Mouse (Mus musculus) liver, embryonic 12.5 days (tissue): ENCODE results near the gene Rpusd4. TPM values are rescaled to one million over a fixed set of nuclear protein-coding genes. Genes with fewer than 3 reads are reported as not detected.

Experiments
- ATAC-seq: fragments of 200-750 bp; cut with Nextera tagmentation; 2 replicates; pipeline ENCODE4 v1.8.0; 2017; ENCODE audit warnings: moderate number of reproducible peaks, mild to moderate bottlenecking, moderate library complexity
- H3K27ac ChIP-seq: fragments of 300-500 bp; sonication (generic); 2 replicates; pipeline ENCODE4 v1.5.1; 2016; ENCODE audit warnings: mild to moderate bottlenecking
- H3K27me3 ChIP-seq: fragments of 300-500 bp; sonication (generic); replicated peaks from 2 replicates; pipeline ENCODE4 v1.6.1; 2016; ENCODE audit warnings: mild to moderate bottlenecking, moderate library complexity
- H3K36me3 ChIP-seq: fragments of 300-500 bp; sonication (generic); 2 replicates; pipeline ENCODE4 v1.6.1; 2016; ENCODE audit warnings: mild to moderate bottlenecking, moderate library complexity
- H3K4me1 ChIP-seq: fragments of 300-500 bp; sonication (generic); 2 replicates; pipeline ENCODE4 v1.6.1; 2016
- H3K4me2 ChIP-seq: fragments of 300-500 bp; sonication (generic); 2 replicates; pipeline ENCODE4 v1.6.1; 2016; ENCODE audit warnings: mild to moderate bottlenecking, moderate library complexity
- H3K4me3 ChIP-seq: fragments of 300-500 bp; sonication (generic); 2 replicates; pipeline ENCODE4 v1.5.1; 2016; ENCODE audit warnings: mild to moderate bottlenecking, moderate library complexity
- H3K9ac ChIP-seq: fragments of 300-500 bp; sonication (generic); 2 replicates; pipeline ENCODE4 v1.6.1; 2016; ENCODE audit warnings: mild to moderate bottlenecking, moderate library complexity
- H3K9me3 ChIP-seq: fragments of 300-500 bp; sonication (generic); replicated peaks from 2 replicates; pipeline ENCODE4 v1.6.1; 2016; ENCODE audit warnings: mild to moderate bottlenecking, moderate library complexity
- WGBS: fragments of 180-500 bp; shearing (Covaris S2); methylation state at CpG from one replicate; pipeline ENCODE4 v1.1.7; 2016; ENCODE audit not compliant: insufficient replicate concordance; 5-methylcytosine and 5-hydroxymethylcytosine counted together
- polyA plus RNA-seq: library from polyadenylated mRNA; unstranded; fragments of >200 nt; fragmentation: Nextera tagmentation; extraction: Ambion mirVana; gene quantifications from 2 replicates; pipeline ENCODE4 v1.2.1, GENCODE M21; 2016

The Rpusd4 gene
- polyA plus RNA-seq, 1 experiment from 2014 or later, result 20.7 TPM

GRCm38 (mm10) chr9:35290417-35290816 is 22.8 kb downstream of the Rpusd4 start:
- peaks cover 4% of the 10 kb centered on the region; the same call in 1 of the 2 replicates for H3K4me1 ChIP-seq
- no peak overlapping the region for H3K27ac ChIP-seq
- no peaks in the 10 kb centered on the region; the same call in 1 of the 2 replicates for H3K27me3 ChIP-seq
- no peak for ATAC-seq
- H3K9ac ChIP-seq, result no peak overlapping the region
- no peaks in the 10 kb centered on the region for H3K36me3 ChIP-seq
- H3K4me3 ChIP-seq, result no peak overlapping the region
- WGBS, result 73% methylated on average over 3 of the region's 3 CpGs
- no peaks in the 10 kb centered on the region for H3K9me3 ChIP-seq
- no peak overlapping the region for H3K4me2 ChIP-seq

- WGBS, result 30% methylated on average over 4 of the region's 4 CpGs
- Histone ChIP-seq H3K9ac (no peak overlapping the region), H3K4me1 (peaks cover 4% of the 10 kb centered on the region; the same call in 1 of the 2 replicates), H3K4me2 (no peak overlapping the region), H3K4me3 (no peak overlapping the region), H3K9me3 (no peaks in the 10 kb centered on the region), H3K27me3 (no peaks in the 10 kb centered on the region; the same call in 1 of the 2 replicates), H3K27ac (no peak overlapping the region), H3K36me3 (no peaks in the 10 kb centered on the region)
- no peak for ATAC-seq
Observed at GRCm38 (mm10) chr9:35290916-35291315, 23.3 kb downstream of the Rpusd4 start.

- Histone ChIP-seq H3K4me2 (no peak overlapping the region), H3K27me3 (no peaks in the 10 kb centered on the region; the same call in 1 of the 2 replicates), H3K4me3 (no peak overlapping the region), H3K9ac (no peak overlapping the region), H3K27ac (no peak overlapping the region), H3K36me3 (no peaks in the 10 kb centered on the region), H3K9me3 (no peaks in the 10 kb centered on the region), H3K4me1 (peaks cover 4% of the 10 kb centered on the region; the same call in 1 of the 2 replicates)
- ATAC-seq, result no peak
- WGBS, result 71% methylated on average over 5 of the region's 5 CpGs
Observed at GRCm38 (mm10) chr9:35293465-35293864, 25.8 kb downstream of the Rpusd4 start.

GRCm38 (mm10) chr9:35297791-35298190 is 30.1 kb downstream of the Rpusd4 start:
- no peak overlapping the region for H3K27ac ChIP-seq
- no peaks in the 10 kb centered on the region for H3K27me3 ChIP-seq
- H3K4me3 ChIP-seq, result no peak overlapping the region
- no peak overlapping the region for H3K9ac ChIP-seq
- H3K4me1 ChIP-seq, result no peaks in the 10 kb centered on the region
- no peak overlapping the region for H3K4me2 ChIP-seq
- H3K36me3 ChIP-seq, result no peaks in the 10 kb centered on the region
- H3K9me3 ChIP-seq, result no peaks in the 10 kb centered on the region
- no peak for ATAC-seq

GRCm38 (mm10) chr9:35302172-35302571 is 34.5 kb downstream of the Rpusd4 start:
- Histone ChIP-seq H3K27me3 (no peaks in the 10 kb centered on the region), H3K36me3 (no peaks in the 10 kb centered on the region), H3K27ac (no peak overlapping the region), H3K9ac (no peak overlapping the region), H3K4me1 (no peaks in the 10 kb centered on the region), H3K9me3 (no peaks in the 10 kb centered on the region), H3K4me3 (no peak overlapping the region), H3K4me2 (no peak overlapping the region)
- no peak for ATAC-seq
- WGBS, result 80% methylated on average over 3 of the region's 3 CpGs

- no peaks in the 10 kb centered on the region for H3K9me3 ChIP-seq
- ATAC-seq, result no peak
- no peaks in the 10 kb centered on the region for H3K27me3 ChIP-seq
- no peak overlapping the region for H3K9ac ChIP-seq
- 58% methylated on average over 7 of the region's 7 CpGs for WGBS
- no peak overlapping the region for H3K4me2 ChIP-seq
- H3K27ac ChIP-seq, result no peak overlapping the region
- H3K4me1 ChIP-seq, result no peaks in the 10 kb centered on the region
- no peaks in the 10 kb centered on the region for H3K36me3 ChIP-seq
- no peak overlapping the region for H3K4me3 ChIP-seq
Observed at GRCm38 (mm10) chr9:35307461-35307860, 39.8 kb downstream of the Rpusd4 start.

GRCm38 (mm10) chr9:35310377-35310776 is 42.7 kb downstream of the Rpusd4 start:
- H3K9me3 ChIP-seq, result no peaks in the 10 kb centered on the region
- 74% methylated on average over 6 of the region's 6 CpGs for WGBS
- ATAC-seq, result no peak
- no peak overlapping the region for H3K4me3 ChIP-seq
- H3K9ac ChIP-seq, result no peak overlapping the region
- no peaks in the 10 kb centered on the region for H3K36me3 ChIP-seq
- H3K27me3 ChIP-seq, result no peaks in the 10 kb centered on the region
- H3K27ac ChIP-seq, result no peak overlapping the region
- no peaks in the 10 kb centered on the region for H3K4me1 ChIP-seq
- no peak overlapping the region for H3K4me2 ChIP-seq

GRCm38 (mm10) chr9:35312516-35312915 is 44.9 kb downstream of the Rpusd4 start:
- H3K27ac ChIP-seq, result no peak overlapping the region
- no peak for ATAC-seq

GRCm38 (mm10) chr9:35313601-35314000 is 45.9 kb downstream of the Rpusd4 start:
- H3K27ac ChIP-seq, result no peak overlapping the region
- H3K27me3 ChIP-seq, result no peaks in the 10 kb centered on the region
- H3K9me3 ChIP-seq, result no peaks in the 10 kb centered on the region
- WGBS, result 26% methylated on average over 4 of the region's 4 CpGs
- no peak overlapping the region for H3K9ac ChIP-seq
- no peak overlapping the region for H3K4me2 ChIP-seq
- no peaks in the 10 kb centered on the region for H3K4me1 ChIP-seq
- no peaks in the 10 kb centered on the region for H3K36me3 ChIP-seq
- no peak overlapping the region for H3K4me3 ChIP-seq
- no peak for ATAC-seq

More at GRCm38 (mm10) chr9:35312516-35312915, 44.9 kb downstream of the Rpusd4 start:
- 68% methylated on average over 3 of the region's 3 CpGs for WGBS
- Histone ChIP-seq H3K4me1 (no peaks in the 10 kb centered on the region), H3K4me2 (no peak overlapping the region), H3K9ac (no peak overlapping the region), H3K4me3 (no peak overlapping the region), H3K36me3 (no peaks in the 10 kb centered on the region), H3K27me3 (no peaks in the 10 kb centered on the region), H3K9me3 (no peaks in the 10 kb centered on the region)

- Histone ChIP-seq H3K9me3 (no peaks in the 10 kb centered on the region), H3K27me3 (no peaks in the 10 kb centered on the region), H3K27ac (no peak overlapping the region), H3K36me3 (no peaks in the 10 kb centered on the region), H3K9ac (no peak overlapping the region), H3K4me1 (no peaks in the 10 kb centered on the region; the same call in 1 of the 2 replicates), H3K4me2 (no peak overlapping the region), H3K4me3 (no peak overlapping the region)
- ATAC-seq, result no peak
- 71% methylated on average over 1 of the region's 1 CpGs for WGBS
Observed at GRCm38 (mm10) chr9:35314254-35314653, 46.6 kb downstream of the Rpusd4 start.

GRCm38 (mm10) chr9:35316771-35317211 is 49.1 kb downstream of the Rpusd4 start:
- Histone ChIP-seq H3K4me2 (no peak overlapping the region), H3K27ac (no peak overlapping the region), H3K9me3 (no peaks in the 10 kb centered on the region), H3K36me3 (no peaks in the 10 kb centered on the region), H3K27me3 (no peaks in the 10 kb centered on the region), H3K9ac (no peak overlapping the region), H3K4me1 (no peaks in the 10 kb centered on the region; the same call in 1 of the 2 replicates), H3K4me3 (no peak overlapping the region)
- 49% methylated on average over 3 of the region's 3 CpGs for WGBS
- ATAC-seq, result no peak

- Histone ChIP-seq H3K9me3 (no peaks in the 10 kb centered on the region), H3K4me1 (no peaks in the 10 kb centered on the region; the same call in 1 of the 2 replicates), H3K9ac (no peak overlapping the region), H3K36me3 (no peaks in the 10 kb centered on the region), H3K4me3 (no peak overlapping the region), H3K27me3 (no peaks in the 10 kb centered on the region), H3K4me2 (no peak overlapping the region), H3K27ac (no peak overlapping the region)
- 48% methylated on average over 9 of the region's 9 CpGs for WGBS
- ATAC-seq, result no peak
Observed at GRCm38 (mm10) chr9:35317233-35317980, 49.7 kb downstream of the Rpusd4 start.
